Mouse (Mus musculus) thymus, adult 2 months (tissue): ENCODE measurements at regions not wholly inside any gene's neighbourhood (a gene's known extent, or its start where the extent isn't known, plus 50 kb on each side); places are given as distances from the start of the nearest gene placed in this dataset.

Experiments used
- DNase-seq: peaks from one replicate; pipeline ENCODE4 v3.0.0; 2021
- H3K27ac ChIP-seq: fragments of 200-500 bp; 2 replicates; pipeline ENCODE4 v1.5.1; 2012; ENCODE audit warnings: low read length, control low read depth; ENCODE audit not compliant: control insufficient read depth, insufficient read depth
- H3K27me3 ChIP-seq: fragments of 200-500 bp; 2 replicates; pipeline ENCODE4 v1.6.1; 2012; ENCODE audit warnings: mild to moderate bottlenecking, low read length, moderate library complexity, mixed read lengths; ENCODE audit not compliant: control insufficient read depth, insufficient read depth
- H3K36me3 ChIP-seq: fragments of 200-500 bp; 2 replicates; pipeline ENCODE4 v1.6.1; 2012; ENCODE audit warnings: mild to moderate bottlenecking, low read length, moderate library complexity; ENCODE audit not compliant: control insufficient read depth, insufficient read depth
- H3K4me1 ChIP-seq: fragments of 200-500 bp; replicated peaks from 2 replicates; pipeline ENCODE4 v1.6.1; 2012; ENCODE audit warnings: low read length; ENCODE audit not compliant: control insufficient read depth, insufficient read depth
- H3K4me3 ChIP-seq: fragments of 200-500 bp; 2 replicates; pipeline ENCODE4 v1.5.1; 2012; ENCODE audit warnings: mild to moderate bottlenecking, low read length, control low read depth, moderate library complexity; ENCODE audit not compliant: control insufficient read depth, insufficient read depth
- CTCF ChIP-seq: fragments of 200-500 bp; IDR thresholded peaks from 2 replicates; pipeline ENCODE4 v1.5.1; 2012; ENCODE audit warnings: mild to moderate bottlenecking, control low read depth, low read length, moderate library complexity, borderline replicate concordance; ENCODE audit not compliant: control insufficient read depth, poor library complexity, insufficient read depth; ENCODE audit errors: extremely low read depth
- POLR2A ChIP-seq: fragments of 200-500 bp; IDR thresholded peaks from 2 replicates; pipeline ENCODE4 v1.6.1; 2012; ENCODE audit warnings: mild to moderate bottlenecking, low read length, control low read depth, moderate library complexity; ENCODE audit not compliant: control insufficient read depth, poor library complexity, insufficient read depth; ENCODE audit errors: extremely low read depth
- WGBS: fragments of 180-500 bp; shearing (Covaris S2); methylation state at CpG from one replicate; pipeline ENCODE4 v1.1.7; 2018; 5-methylcytosine and 5-hydroxymethylcytosine counted together

DNA sequence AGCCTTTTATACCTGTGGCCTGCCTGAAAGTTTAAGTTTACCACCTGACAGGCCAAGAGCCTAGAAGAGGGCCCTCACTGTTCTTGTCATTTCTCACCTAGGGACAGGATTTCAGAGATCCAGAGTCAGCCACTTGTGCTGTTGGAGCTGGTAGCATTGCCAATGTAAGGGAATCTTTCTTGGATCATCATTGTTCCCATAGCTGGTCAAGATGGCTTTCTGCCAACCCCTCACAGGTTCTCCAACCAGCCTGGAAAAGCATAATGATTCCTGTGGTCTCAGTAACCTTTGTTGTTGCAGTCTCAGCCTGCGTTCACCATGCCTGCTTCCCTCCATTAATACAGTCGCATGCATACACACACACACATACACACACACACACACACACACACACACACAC is 67.1 kb upstream of the Nxpe4 start:
- Histone ChIP-seq H3K36me3 (no peaks in the 10 kb centered on the region), H3K4me3 (no peak overlapping the region), H3K4me1 (no peaks in the 10 kb centered on the region), H3K27ac (no peak overlapping the region), H3K27me3 (no peaks in the 10 kb centered on the region)
- no peak for DNase-seq
- 74% methylated on average over 2 of the region's 2 CpGs for WGBS
- no peak for TF ChIP-seq POLR2A
- no peak for TF ChIP-seq CTCF

DNA sequence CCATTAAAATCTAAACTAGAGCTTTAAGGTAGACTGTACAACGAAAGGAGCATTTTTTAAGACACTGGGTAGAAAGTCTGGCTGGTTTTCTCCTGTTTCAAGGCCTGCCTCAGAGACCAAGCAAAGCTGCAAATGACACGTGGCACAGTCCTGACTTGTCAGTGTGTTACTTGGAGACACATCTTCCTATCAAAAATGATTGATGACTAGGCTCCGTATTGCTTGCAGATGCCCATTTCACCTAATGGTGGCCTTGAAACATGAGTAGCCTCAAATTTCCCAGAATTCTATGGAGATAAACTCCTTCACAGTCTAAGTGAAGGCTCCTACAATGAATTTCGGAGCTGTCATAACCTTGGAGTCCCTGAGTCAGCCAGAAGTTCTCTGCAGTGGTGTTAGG is 62.0 kb upstream of the Nxpe4 start:
- WGBS, result 75% methylated on average over 4 of the region's 4 CpGs
- Histone ChIP-seq H3K27ac (no peak overlapping the region), H3K4me3 (no peak overlapping the region), H3K4me1 (no peaks in the 10 kb centered on the region), H3K27me3 (no peaks in the 10 kb centered on the region), H3K36me3 (no peaks in the 10 kb centered on the region)
- TF ChIP-seq CTCF (no peak), POLR2A (no peak)
- DNase-seq, result no peak

DNA sequence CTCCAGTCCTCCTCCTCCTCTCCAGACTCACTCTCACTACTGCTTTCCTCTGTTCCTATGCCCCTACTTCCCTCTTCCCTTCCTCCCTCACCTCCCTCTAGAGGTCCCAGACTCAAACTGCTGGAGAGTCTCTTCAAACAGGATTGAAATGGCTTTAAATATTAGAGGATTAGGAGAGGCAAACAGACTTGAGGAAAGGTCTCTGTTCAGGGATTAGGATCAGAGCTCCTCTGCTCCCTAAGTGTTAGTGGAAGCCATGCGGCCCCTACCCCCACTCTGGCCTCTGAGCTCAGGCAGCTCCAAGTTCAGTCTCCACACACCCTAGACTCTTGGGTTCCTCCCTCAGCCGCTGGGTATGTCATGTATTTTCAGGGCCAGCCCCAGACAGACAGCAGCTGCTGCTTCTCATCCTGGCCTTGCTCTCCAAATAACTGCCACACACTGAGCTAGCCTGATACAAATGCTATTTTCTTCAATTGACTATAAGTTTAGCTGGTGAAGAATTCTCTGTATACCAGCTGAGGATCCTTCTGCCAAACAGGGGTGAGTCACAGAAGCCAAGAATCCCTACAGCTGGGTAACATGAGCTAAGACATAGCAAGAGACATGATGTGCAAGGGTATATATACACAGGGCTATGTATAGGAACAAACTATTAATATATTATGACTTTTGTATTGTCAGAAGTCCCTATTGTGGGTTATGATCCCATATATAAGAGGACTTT is 55.2 kb upstream of the Nxpe4 start:
- WGBS, result 79% methylated on average over 2 of the region's 2 CpGs
- DNase-seq, result no peak
- H3K4me1 ChIP-seq, result peaks cover 9% of the 10 kb centered on the region

DNA sequence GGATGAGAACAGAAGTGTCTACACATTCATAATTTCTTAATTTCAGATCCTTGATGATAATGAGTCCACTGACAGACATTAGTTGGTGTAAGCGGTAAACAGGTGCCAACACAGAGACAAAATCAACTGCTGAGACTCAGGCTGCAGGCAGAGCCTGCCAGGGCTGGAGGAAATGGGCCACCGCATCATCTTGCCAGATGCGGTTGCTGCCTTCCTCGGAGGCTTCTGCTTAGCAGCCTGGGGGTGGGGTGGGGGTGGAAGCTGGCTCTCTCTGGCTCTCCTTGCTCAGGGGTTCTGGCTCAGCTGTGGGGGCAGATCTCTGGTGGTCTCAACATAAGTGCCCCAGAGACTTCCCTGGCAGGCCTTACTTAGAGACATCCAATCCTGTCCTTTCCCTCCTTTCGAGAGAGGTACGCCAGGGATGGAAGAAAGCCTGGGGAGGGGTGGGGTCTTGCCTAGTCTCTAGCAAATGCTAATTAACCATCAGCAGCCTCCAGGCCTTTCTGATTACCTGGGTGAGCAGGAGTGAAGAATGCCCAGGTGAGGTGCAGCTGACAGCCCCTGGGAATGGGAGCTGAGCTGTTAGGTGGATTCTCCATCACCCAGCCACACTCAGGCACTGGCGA is 52.7 kb upstream of the Nxpe4 start:
- TF ChIP-seq POLR2A (no peak), CTCF (no peak)
- WGBS, result 59% methylated on average over 7 of the region's 7 CpGs
- H3K4me3 ChIP-seq, result no peak overlapping the region
- H3K27me3 ChIP-seq, result no peaks in the 10 kb centered on the region
- peak overlapping the region; percentile 73 for H3K27ac ChIP-seq
- DNase-seq, result peak; percentile 54
- peaks cover 9% of the 10 kb centered on the region for H3K4me1 ChIP-seq
- no peaks in the 10 kb centered on the region for H3K36me3 ChIP-seq

More for the DNA sequence above, 55.2 kb upstream of the Nxpe4 start:
- no peak overlapping the region for H3K4me3 ChIP-seq
- H3K27ac ChIP-seq, result no peak overlapping the region
- no peaks in the 10 kb centered on the region for H3K27me3 ChIP-seq
- no peak for TF ChIP-seq POLR2A
- H3K36me3 ChIP-seq, result no peaks in the 10 kb centered on the region

DNA sequence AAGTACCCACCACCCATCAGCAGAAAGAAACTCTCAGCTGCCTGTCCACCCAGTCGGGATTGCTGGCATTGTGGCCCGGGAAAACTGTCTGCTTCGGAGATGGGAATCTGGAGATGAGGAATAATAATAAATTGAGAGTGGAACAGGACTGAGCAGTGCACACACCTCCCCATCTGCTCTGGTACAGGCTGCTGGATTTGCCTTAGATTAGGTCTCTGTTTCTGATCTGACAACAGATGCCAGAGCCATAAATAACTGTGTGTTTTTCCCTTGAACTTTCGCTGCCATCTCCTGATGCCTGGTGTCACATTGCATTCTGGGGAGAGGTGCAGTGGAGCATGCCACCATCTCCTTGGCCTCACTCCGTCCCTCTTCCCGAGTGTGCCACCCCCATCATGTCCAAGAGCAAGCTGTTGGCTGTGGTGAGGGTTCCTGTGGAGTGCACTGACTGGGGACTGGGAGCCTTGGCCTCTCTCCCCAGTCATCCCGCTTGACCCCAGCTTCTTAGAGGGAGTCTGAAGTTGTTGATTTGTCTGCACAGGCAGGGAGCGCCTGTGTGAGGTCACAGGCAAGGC is 50.4 kb upstream of the Nxpe4 start:
- no peak overlapping the region for H3K27ac ChIP-seq
- 71% methylated on average over 8 of the region's 8 CpGs for WGBS
- TF ChIP-seq CTCF (no peak), POLR2A (no peak)
- DNase-seq, result no peak
- no peaks in the 10 kb centered on the region for H3K27me3 ChIP-seq
- no peak overlapping the region for H3K4me3 ChIP-seq
- peaks cover 9% of the 10 kb centered on the region for H3K4me1 ChIP-seq
- H3K36me3 ChIP-seq, result no peaks in the 10 kb centered on the region
